Mouse (Mus musculus) spleen, adult 2 months (tissue): ENCODE measurements at regions not wholly inside any gene's neighbourhood (a gene's known extent, or its start where the extent isn't known, plus 50 kb on each side); places are given as distances from the start of the nearest gene placed in this dataset.

Experiments
- CTCF ChIP-seq: fragments of 200-500 bp; IDR thresholded peaks from 2 replicates; pipeline ENCODE4 v1.5.1; 2011; ENCODE audit warnings: mild to moderate bottlenecking, inconsistent platforms; ENCODE audit not compliant: insufficient read depth, insufficient read length, insufficient replicate concordance; ENCODE audit errors: extremely low read depth
- POLR2A ChIP-seq: fragments of 200-500 bp; IDR thresholded peaks from 2 replicates; pipeline ENCODE4 v1.6.1; 2011; ENCODE audit warnings: low read depth, low read length, inconsistent platforms

GRCm38 (mm10) chr4:106097846-106098245 lies 218.2 kb upstream of the Usp24 start:
- TF ChIP-seq POLR2A: no peak
- TF ChIP-seq CTCF: no peak
